Mouse (Mus musculus): ENCODE data around the gene Fgd2.

GRCm38 (mm10) chr17:29316891-29317290, 43.8 kb upstream of the Fgd2 start:
- TF ChIP-seq POLR2A (IDR thresholded peaks at IDR 0.05; ENCODE audit: control insufficient read depth, extremely low read depth, insufficient read depth, low read length, poor library complexity) (no peak), CTCF (IDR thresholded peaks at IDR 0.05; ENCODE audit: borderline replicate concordance, control insufficient read depth, extremely low read depth, insufficient read depth, low read length, poor library complexity) (no peak)

Data from thymus, adult 2 months (tissue).